Mouse (Mus musculus) naive thymus-derived CD4-positive, alpha-beta T cell, adult 2 months (primary cell): Measurements from ENCODE around the gene Cib4.

Experiments used
- DNase-seq: peaks from one replicate; pipeline ENCODE4 v3.0.0-alpha.2; 2011; ENCODE audit warnings: low read depth

Cib4 gene

DNA sequence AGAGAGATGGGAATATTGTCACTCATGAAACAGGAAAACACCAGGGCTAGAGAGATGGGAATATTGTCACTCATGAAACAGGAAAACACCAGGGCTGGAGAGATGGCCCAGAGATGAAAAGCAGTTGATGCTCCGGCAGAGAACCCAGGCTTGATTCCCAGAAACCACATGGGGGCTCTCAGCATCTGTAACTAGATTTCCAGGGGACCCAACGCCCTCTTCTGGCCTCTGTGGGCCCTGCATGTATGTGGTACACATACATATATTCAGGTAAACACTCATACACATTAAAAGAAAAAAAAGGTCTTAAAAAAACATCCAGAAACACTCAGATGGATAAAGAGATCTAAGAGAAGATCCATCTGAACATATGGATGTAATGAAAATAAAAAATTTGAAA is 106.7 kb downstream of the Cib4 start:
- no peak for DNase-seq
